Mouse (Mus musculus) forebrain, embryonic 16.5 days (tissue): ENCODE results near the gene Taf1d. TPM values are rescaled to one million over a fixed set of nuclear protein-coding genes. Genes with fewer than 3 reads are reported as not detected.
"Not testable (repeated sequence)": the region's sequence is repeated elsewhere in the genome, so short reads cannot be mapped to it uniquely, and the experiment has no call there.

Experiments
- ATAC-seq: fragments of 200-750 bp; cut with Nextera tagmentation; 2 replicates; pipeline ENCODE4 v1.8.0; 2017; ENCODE audit warnings: mild to moderate bottlenecking, moderate library complexity
- H3K27ac ChIP-seq: fragments of 300-500 bp; sonication (generic); 2 replicates; pipeline ENCODE4 v1.5.1; 2014; ENCODE audit warnings: low read length, control low read depth
- H3K27me3 ChIP-seq: fragments of 300-500 bp; sonication (generic); replicated peaks from 2 replicates; pipeline ENCODE4 v1.6.1; 2014; ENCODE audit warnings: low read length; ENCODE audit not compliant: control insufficient read depth, insufficient read depth
- H3K36me3 ChIP-seq: fragments of 300-500 bp; sonication (generic); 2 replicates; pipeline ENCODE4 v1.6.1; 2014; ENCODE audit not compliant: control insufficient read depth, insufficient read depth
- H3K4me1 ChIP-seq: fragments of 300-500 bp; sonication (generic); replicated peaks from 2 replicates; pipeline ENCODE4 v1.6.1; 2014; ENCODE audit warnings: low read length; ENCODE audit not compliant: control insufficient read depth, insufficient read depth
- H3K4me2 ChIP-seq: fragments of 300-500 bp; sonication (generic); 2 replicates; pipeline ENCODE4 v1.6.1; 2014; ENCODE audit warnings: mild to moderate bottlenecking, low read length, control low read depth
- H3K4me3 ChIP-seq: fragments of 300-500 bp; sonication (generic); replicated peaks from 2 replicates; pipeline ENCODE4 v1.5.1; 2014; ENCODE audit warnings: mild to moderate bottlenecking, low read length, control low read depth
- H3K9ac ChIP-seq: fragments of 300-500 bp; sonication (generic); replicated peaks from 2 replicates; pipeline ENCODE4 v1.6.1; 2014; ENCODE audit warnings: low read depth, low read length, control low read depth
- H3K9me3 ChIP-seq: fragments of 300-500 bp; sonication (generic); 2 replicates; pipeline ENCODE4 v1.6.1; 2016; ENCODE audit warnings: low read length; ENCODE audit not compliant: control insufficient read depth
- WGBS: fragments of 180-500 bp; shearing (Covaris S2); extraction: QIAGEN DNeasy Blood & Tissue Kit; methylation state at CpG from one replicate; pipeline ENCODE4 v1.1.7; 2014; 5-methylcytosine and 5-hydroxymethylcytosine counted together
- polyA plus RNA-seq: library from polyadenylated mRNA; unstranded; fragments of >200 nt; fragmentation: Nextera tagmentation; extraction: Ambion mirVana; gene quantifications from 2 replicates; pipeline ENCODE4 v1.2.1, GENCODE M21; 2015

Taf1d gene
- polyA plus RNA-seq, 1 experiment from 2014 or later = 47.6 TPM

- 100% methylated on average over 1 of the region's 2 CpGs for WGBS
- H3K4me3 ChIP-seq, H3K9me3 ChIP-seq, H3K27me3 ChIP-seq, H3K27ac ChIP-seq, H3K9ac ChIP-seq, ATAC-seq, H3K4me2 ChIP-seq, H3K4me1 ChIP-seq: not testable (repeated sequence)
- H3K36me3 ChIP-seq = peaks cover 46% of the 10 kb centered on the region
These were observed 10.3 kb downstream of the Taf1d start for GRCm38 (mm10) chr9:15316296-15316695.

GRCm38 (mm10) chr9:15317223-15318169 lies 11.5 kb downstream of the Taf1d start:
- 59% methylated on average over 5 of the region's 5 CpGs for WGBS

DNA sequence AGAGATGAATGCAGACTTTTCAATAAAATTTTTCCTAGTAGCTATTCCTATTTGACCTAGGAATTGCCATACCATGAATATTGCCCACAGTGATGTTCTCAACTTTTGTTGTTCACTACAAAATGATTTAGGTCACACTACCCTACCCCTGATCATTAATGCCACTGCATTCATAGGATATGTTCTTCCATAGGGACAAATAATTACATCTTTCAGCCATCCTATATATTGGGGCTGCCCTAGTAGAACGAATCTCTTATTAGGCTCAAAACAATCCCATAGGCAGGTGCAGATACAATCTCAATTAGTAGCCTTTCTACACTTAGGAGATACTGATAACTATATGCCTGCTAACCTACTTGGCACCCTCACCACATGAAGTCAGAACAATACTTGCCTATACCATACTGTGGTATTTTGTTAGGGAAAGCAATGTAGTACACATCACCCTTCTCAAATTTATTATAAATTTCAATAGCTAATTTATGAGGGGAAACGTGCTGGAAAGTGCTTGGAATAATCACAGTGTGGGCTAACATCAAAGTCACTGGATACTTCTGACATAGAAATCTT lies 12.2 kb downstream of the Taf1d start:
- WGBS = 79% methylated on average over 2 of the region's 2 CpGs
- H3K4me3 ChIP-seq = no peak overlapping the region
- H3K4me2 ChIP-seq = no peak overlapping the region
- no peaks in the 10 kb centered on the region for H3K27me3 ChIP-seq
- peaks cover 51% of the 10 kb centered on the region for H3K36me3 ChIP-seq
- no peaks in the 10 kb centered on the region for H3K9me3 ChIP-seq
- H3K27ac ChIP-seq = no peak overlapping the region
- no peaks in the 10 kb centered on the region for H3K4me1 ChIP-seq
- H3K9ac ChIP-seq = no peak overlapping the region
- ATAC-seq = peak; percentile 24; the same call in 1 of the 2 replicates

More at GRCm38 (mm10) chr9:15317223-15318169, 11.5 kb downstream of the Taf1d start:
- Histone ChIP-seq H3K27me3 (no peaks in the 10 kb centered on the region), H3K9me3 (no peaks in the 10 kb centered on the region), H3K4me2 (no peak overlapping the region), H3K27ac (no peak overlapping the region), H3K4me3 (no peak overlapping the region), H3K4me1 (no peaks in the 10 kb centered on the region), H3K36me3 (peaks cover 49% of the 10 kb centered on the region), H3K9ac (no peak overlapping the region)
- ATAC-seq = no peak

- no peaks in the 10 kb centered on the region for H3K27me3 ChIP-seq
- no peaks in the 10 kb centered on the region for H3K9me3 ChIP-seq
- ATAC-seq = no peak
- no peak overlapping the region for H3K4me3 ChIP-seq
- H3K4me1 ChIP-seq = no peaks in the 10 kb centered on the region
- H3K36me3 ChIP-seq = peaks cover 55% of the 10 kb centered on the region
- H3K4me2 ChIP-seq = no peak overlapping the region
- no peak overlapping the region for H3K9ac ChIP-seq
- 91% methylated on average over 4 of the region's 4 CpGs for WGBS
- no peak overlapping the region for H3K27ac ChIP-seq
These were observed 31.8 kb downstream of the Taf1d start for GRCm38 (mm10) chr9:15337776-15338175.

DNA sequence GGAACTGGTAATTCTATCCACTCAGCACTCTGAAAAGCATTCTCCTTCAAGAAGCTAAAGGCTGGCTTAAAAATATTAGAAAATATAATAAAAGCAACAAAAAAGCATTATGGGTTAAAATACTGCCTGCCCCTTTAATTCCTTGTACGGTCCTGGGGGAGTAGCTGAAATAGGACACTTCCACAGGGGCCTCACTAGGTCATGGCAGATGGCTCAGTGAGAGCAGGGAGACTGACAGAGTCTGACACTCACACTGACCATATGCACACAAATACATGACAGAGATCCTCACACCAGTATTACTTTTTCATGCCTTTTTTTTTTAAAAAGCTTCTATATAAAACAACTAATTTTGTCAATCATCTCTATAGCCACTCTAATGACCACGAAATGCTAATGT lies 43.9 kb downstream of the Taf1d start:
- WGBS = 77% methylated on average over 2 of the region's 2 CpGs
- H3K36me3 ChIP-seq = peaks cover 29% of the 10 kb centered on the region
- no peaks in the 10 kb centered on the region for H3K9me3 ChIP-seq
- no peak overlapping the region for H3K9ac ChIP-seq
- H3K27me3 ChIP-seq = no peaks in the 10 kb centered on the region
- no peak overlapping the region for H3K27ac ChIP-seq
- no peaks in the 10 kb centered on the region for H3K4me1 ChIP-seq
- H3K4me2 ChIP-seq = no peak overlapping the region
- no peak for ATAC-seq
- H3K4me3 ChIP-seq = no peak overlapping the region

DNA sequence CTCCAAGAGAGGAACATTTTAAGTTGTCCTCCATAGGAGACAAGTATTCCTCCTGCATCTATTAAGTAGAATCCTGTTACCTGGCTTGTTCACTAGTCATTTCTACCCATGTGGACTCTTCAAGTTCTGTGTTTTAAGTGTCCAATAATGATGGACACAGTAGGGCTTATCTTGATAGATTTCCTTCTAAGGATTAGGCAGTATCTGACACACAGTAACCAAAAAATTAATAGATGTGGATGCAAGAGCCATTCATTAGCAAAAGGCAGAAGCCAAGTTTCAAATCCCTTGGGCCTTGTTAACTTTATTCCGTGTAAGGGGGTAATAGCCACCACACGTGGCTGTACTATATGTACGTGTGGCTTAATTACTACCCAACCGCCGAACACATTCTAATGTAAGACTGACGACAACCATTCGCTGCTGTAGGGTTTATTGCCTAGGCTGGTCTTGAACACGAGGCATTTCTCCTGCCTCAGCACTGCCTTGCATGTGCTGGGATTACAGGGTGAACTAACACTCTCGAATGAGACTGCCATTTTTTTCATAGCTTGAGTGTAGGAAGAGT lies 51.0 kb downstream of the Taf1d start:
- Histone ChIP-seq H3K9me3 (no peaks in the 10 kb centered on the region), H3K4me1 (peaks cover 12% of the 10 kb centered on the region), H3K4me2 (peak overlapping the region; percentile 83), H3K27me3 (peaks cover 7% of the 10 kb centered on the region; the same call in 1 of the 2 replicates), H3K9ac (peak overlapping the region; percentile 68), H3K4me3 (peak overlapping the region; percentile 64), H3K27ac (peak overlapping the region; percentile 60), H3K36me3 (peaks cover 2% of the 10 kb centered on the region; the same call in 1 of the 2 replicates)
- ATAC-seq = no peak
- WGBS = under 1% methylated on average over 9 of the region's 9 CpGs

DNA sequence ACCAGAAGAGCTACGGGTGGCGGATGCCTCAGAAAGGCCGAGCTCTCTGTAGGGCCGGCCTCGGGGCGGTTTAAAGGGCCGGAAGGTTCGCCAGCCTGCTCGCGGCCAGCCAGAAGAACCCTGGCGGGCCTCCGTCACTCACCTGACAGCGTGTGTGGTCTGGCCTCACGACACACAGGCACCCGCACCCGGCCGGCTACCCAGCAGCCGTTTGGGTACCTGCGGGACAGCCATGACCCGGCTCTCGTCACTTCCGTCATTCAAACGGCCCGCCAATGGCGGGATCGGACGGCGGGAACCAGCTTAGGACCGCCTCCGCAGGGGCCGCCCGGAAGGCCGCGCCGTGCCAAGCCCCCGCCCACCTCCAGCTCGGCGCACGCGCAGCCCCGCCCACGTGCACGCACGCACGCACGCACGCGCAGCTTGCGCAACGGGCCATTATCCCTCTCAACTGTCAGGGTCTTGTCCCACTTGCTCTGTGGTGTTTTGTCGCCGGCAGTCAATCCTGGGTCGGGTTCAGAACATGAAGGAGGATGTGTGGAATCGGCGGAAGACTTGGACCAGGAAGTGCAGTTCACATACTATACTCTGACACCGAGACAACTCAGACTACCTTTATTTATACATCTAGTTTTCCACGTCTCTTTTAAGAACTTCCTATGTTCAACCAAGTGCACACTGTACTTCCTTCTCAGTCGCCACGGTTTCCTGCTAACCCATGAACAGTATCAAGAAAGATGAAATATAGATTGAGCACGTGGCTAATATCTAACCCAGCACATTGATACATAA lies 51.7 kb downstream of the Taf1d start, which contains the start of gene Cep295:
Gene Cep295, minus strand, starts transcription at position 305 of the 792 bp plus-strand sequence.
- H3K27ac ChIP-seq = peak within 1 kb of the TSS; percentile 60
- ATAC-seq = peak; percentile 99
- peak within 1 kb of the TSS; percentile 64 for H3K4me3 ChIP-seq
- H3K36me3 ChIP-seq = peaks cover 2% of the 10 kb centered on the region; the same call in 1 of the 2 replicates
- peak within 1 kb of the TSS; percentile 83 for H3K4me2 ChIP-seq
- H3K27me3 ChIP-seq = peaks cover 7% of the 10 kb centered on the region; the same call in 1 of the 2 replicates
- peak within 1 kb of the TSS; percentile 68 for H3K9ac ChIP-seq
- no peaks in the 10 kb centered on the region for H3K9me3 ChIP-seq
- peaks cover 12% of the 10 kb centered on the region for H3K4me1 ChIP-seq
- WGBS = 2% methylated on average over 59 of the region's 60 CpGs

GRCm38 (mm10) chr9:15364843-15365242 lies 58.8 kb downstream of the Taf1d start:
- no peak overlapping the region for H3K4me3 ChIP-seq
- no peaks in the 10 kb centered on the region for H3K36me3 ChIP-seq
- H3K9ac ChIP-seq = no peak overlapping the region
- 83% methylated on average over 1 of the region's 1 CpGs for whole genome bisulfite sequencing
- H3K27ac ChIP-seq = no peak overlapping the region
- no peaks in the 10 kb centered on the region for H3K4me1 ChIP-seq
- H3K4me2 ChIP-seq = no peak overlapping the region
- H3K27me3 ChIP-seq = peaks cover 2% of the 10 kb centered on the region; the same call in 1 of the 2 replicates
- no peak for ATAC-seq
- H3K9me3 ChIP-seq = no peaks in the 10 kb centered on the region
